Mouse (Mus musculus): ENCODE results near the gene Grin2a.

DNA sequence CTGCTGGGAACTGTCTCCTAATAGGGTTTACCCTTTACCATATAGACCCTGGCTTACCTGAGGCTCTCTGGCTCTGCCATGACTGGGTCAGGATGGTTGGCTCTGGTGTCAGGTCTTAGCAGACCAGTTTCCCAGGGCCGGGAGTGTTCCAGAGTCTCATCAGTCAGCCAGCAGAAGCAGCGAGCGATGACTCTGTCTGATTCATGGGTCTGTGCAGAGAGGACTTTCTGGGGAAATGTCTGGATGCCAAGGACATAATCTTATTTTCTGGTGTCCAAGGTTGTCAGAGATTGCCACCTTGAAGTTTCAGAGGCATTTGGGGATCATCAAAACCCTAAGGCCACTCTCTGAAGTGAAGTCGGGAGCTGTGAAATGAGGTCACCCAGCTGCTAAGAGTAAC is 8.7 kb upstream of the Grin2a start:
- no peak for TF ChIP-seq GATA1 (IDR thresholded peaks at IDR 0.05; ENCODE audit: low read length)
- no peak for TF ChIP-seq TAL1 (IDR thresholded peaks at IDR 0.05; ENCODE audit: low read length)
